Mouse (Mus musculus) ES-Bruce4 (cell line): ENCODE measurements around the gene Dgkh. TPM values are rescaled to one million over a fixed set of nuclear protein-coding genes. Genes with fewer than 3 reads are reported as not detected.

Experiments used
- H3K27ac ChIP-seq: 2 replicates; pipeline ENCODE4 v1.5.1; 2012; ENCODE audit warnings: low read length, inconsistent platforms; ENCODE audit not compliant: insufficient read depth
- H3K27me3 ChIP-seq: 2 replicates; pipeline ENCODE4 v1.6.1; 2012; ENCODE audit warnings: mild to moderate bottlenecking, low read length, inconsistent platforms; ENCODE audit not compliant: control insufficient read depth, poor library complexity, insufficient read depth, severe bottlenecking
- H3K36me3 ChIP-seq: 2 replicates; pipeline ENCODE4 v1.6.1; 2012; ENCODE audit warnings: inconsistent platforms, mild to moderate bottlenecking, low read length, moderate library complexity; ENCODE audit not compliant: control insufficient read depth, poor library complexity, insufficient read depth, severe bottlenecking
- H3K4me1 ChIP-seq: one replicate; pipeline ENCODE4 v1.8.1; 2011; ENCODE audit warnings: low read length; ENCODE audit not compliant: control insufficient read depth, insufficient read depth
- H3K4me3 ChIP-seq: 2 replicates; pipeline ENCODE4 v1.5.1; 2011; ENCODE audit warnings: low read depth, mild to moderate bottlenecking, low read length
- H3K9ac ChIP-seq: 2 replicates; pipeline ENCODE4 v1.6.1; 2012; ENCODE audit warnings: low read depth, mild to moderate bottlenecking, inconsistent platforms; ENCODE audit not compliant: poor library complexity, severe bottlenecking
- H3K9me3 ChIP-seq: replicated peaks from 2 replicates; pipeline ENCODE4 v1.6.1; 2012; ENCODE audit warnings: mild to moderate bottlenecking, low read length, inconsistent platforms; ENCODE audit not compliant: control insufficient read depth, poor library complexity, insufficient read depth, severe bottlenecking
- CTCF ChIP-seq: IDR thresholded peaks from one replicate; pipeline ENCODE4 v1.8.1; 2011; ENCODE audit warnings: low read depth, low read length
- EP300 ChIP-seq: IDR thresholded peaks from 2 replicates; pipeline ENCODE4 v1.6.1; 2011; ENCODE audit warnings: low read depth, low read length; ENCODE audit not compliant: insufficient read depth
- POLR2A ChIP-seq: IDR thresholded peaks from one replicate; pipeline ENCODE4 v1.8.1; 2011; ENCODE audit warnings: low read length; ENCODE audit not compliant: insufficient read depth
- polyA plus RNA-seq: library from polyadenylated mRNA; stranded (reverse); fragments of >200 nt; gene quantifications from 2 replicates; pipeline ENCODE4 v1.2.4, GENCODE M21; 2011; ENCODE audit warnings: low read depth; ENCODE audit not compliant: missing spikeins, insufficient read depth, insufficient read length

Dgkh gene
- polyA plus RNA-seq, 1 experiment: 11.7 TPM

DNA sequence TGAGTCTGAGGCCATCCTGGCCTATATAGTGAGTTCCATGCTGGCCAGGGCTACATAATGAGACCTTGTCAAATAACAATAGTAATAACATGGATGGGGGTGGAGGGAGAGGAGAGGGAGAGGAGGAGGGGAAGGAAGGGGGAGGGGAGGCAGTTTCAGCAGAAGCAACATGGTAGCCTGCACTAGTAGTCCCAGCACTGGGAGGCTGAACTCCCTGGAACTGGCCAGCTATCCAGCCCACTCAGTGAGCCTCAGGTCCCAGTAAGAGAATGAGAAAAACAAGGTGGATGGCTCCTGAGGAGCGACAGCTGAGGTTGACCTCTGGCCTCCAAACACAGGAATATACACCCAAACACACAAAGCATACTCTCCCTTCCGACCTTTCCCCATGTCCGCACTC is 27.0 kb downstream of the Dgkh start:
- H3K27ac ChIP-seq: no peak overlapping the region
- TF ChIP-seq POLR2A (no peak), CTCF (no peak)
- no peaks in the 10 kb centered on the region for H3K27me3 ChIP-seq

DNA sequence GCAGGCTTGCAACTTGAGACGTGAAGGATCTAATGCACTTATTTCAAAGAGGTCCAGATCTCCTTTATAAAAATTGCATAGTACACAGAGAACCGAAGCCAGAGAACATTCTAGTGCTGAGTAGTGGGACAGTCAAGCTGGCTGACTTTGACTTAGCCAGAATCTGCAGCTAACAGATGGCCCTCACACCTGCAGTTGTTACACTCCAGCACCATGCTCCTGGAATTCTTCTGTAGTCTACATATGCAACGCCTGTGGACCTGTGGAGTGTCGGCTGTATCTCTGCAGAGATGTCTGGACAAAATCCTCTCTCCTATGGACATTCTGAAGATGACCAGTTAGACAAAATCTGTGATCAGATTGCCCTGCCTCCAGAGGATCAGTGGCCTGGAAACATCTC is 28.6 kb downstream of the Dgkh start:
- Histone ChIP-seq H3K4me3 (no peak overlapping the region), H3K27ac (no peak overlapping the region), H3K9ac (no peak overlapping the region), H3K9me3 (no peaks in the 10 kb centered on the region), H3K4me1 (peaks cover 1% of the 10 kb centered on the region), H3K27me3 (no peaks in the 10 kb centered on the region), H3K36me3 (no peaks in the 10 kb centered on the region)
- TF ChIP-seq EP300 (no peak), POLR2A (no peak), CTCF (no peak)

More for the DNA sequence above, 27.0 kb downstream of the Dgkh start:
- Histone ChIP-seq H3K9me3 (no peaks in the 10 kb centered on the region), H3K4me3 (no peak overlapping the region), H3K36me3 (no peaks in the 10 kb centered on the region), H3K4me1 (peaks cover 1% of the 10 kb centered on the region), H3K9ac (no peak overlapping the region)

DNA sequence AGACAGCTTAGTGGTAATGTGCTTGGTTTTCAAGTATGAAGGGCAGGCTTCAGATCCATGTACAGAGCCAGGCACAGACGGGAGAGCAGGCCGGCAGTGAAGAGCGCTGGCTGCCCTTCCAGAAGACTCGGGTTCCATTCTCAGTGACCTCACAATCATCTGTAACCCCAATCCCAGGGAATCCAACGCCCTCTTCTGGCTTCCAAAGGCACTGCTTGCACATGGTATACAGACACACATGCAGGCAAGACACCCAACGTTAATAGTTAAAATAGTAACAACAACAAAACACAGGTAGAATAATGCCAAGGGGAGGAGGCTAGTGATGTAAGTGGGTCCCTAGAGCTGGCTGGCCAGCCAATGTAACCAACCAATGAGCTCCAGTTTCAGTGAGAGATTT is 29.2 kb downstream of the Dgkh start:
- Histone ChIP-seq H3K4me1 (peaks cover 1% of the 10 kb centered on the region), H3K9ac (no peak overlapping the region), H3K36me3 (no peaks in the 10 kb centered on the region), H3K27me3 (no peaks in the 10 kb centered on the region), H3K27ac (no peak overlapping the region), H3K4me3 (no peak overlapping the region), H3K9me3 (no peaks in the 10 kb centered on the region)
- no peak for TF ChIP-seq CTCF
- no peak for TF ChIP-seq EP300
- no peak for TF ChIP-seq POLR2A

DNA sequence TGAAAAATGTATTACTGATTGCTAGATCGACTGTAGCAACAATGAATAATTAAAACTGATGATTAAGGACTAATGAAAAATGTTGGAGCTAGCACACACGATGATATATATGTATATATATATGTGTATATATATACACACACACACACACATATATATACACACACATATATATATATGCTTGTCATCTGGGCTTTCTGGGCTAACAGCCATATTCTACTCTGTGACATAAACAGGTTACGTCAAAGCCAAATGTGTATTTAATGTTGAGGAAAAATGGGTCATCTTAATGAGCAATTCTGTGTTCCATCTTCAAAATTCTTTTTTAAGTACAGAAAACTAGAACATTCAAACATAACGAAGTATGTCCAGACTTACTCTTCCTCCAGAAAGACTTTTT is 30.5 kb downstream of the Dgkh start:
- no peak for TF ChIP-seq POLR2A
- no peak for TF ChIP-seq CTCF
- TF ChIP-seq EP300: no peak
- Histone ChIP-seq H3K27ac (no peak overlapping the region), H3K9me3 (no peaks in the 10 kb centered on the region), H3K4me3 (no peak overlapping the region), H3K27me3 (no peaks in the 10 kb centered on the region), H3K9ac (no peak overlapping the region), H3K4me1 (peaks cover 1% of the 10 kb centered on the region), H3K36me3 (no peaks in the 10 kb centered on the region)

DNA sequence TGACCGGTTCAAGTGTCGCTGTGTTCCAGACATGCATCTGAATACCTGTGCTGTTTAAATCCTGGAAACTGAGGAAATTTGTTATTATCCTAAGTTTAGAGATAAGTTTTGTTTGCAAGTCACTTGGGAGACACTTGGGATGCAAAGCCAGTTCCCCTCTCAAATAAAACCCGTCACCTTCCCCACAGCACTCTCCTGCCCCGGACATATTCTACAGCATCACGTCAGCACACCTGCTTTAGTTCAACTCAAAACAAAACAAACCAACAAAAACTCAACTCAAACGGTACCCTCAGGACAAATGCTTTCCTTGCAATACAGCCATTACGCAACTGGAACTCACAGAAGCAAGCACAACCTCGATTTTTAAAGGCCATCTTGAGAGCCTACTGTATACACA is 31.1 kb downstream of the Dgkh start:
- H3K4me1 ChIP-seq: peaks cover 1% of the 10 kb centered on the region
- no peak for TF ChIP-seq POLR2A
- no peak for TF ChIP-seq CTCF
- no peak for TF ChIP-seq EP300
- no peak overlapping the region for H3K27ac ChIP-seq
- no peak overlapping the region for H3K4me3 ChIP-seq
- H3K36me3 ChIP-seq: no peaks in the 10 kb centered on the region
- no peak overlapping the region for H3K9ac ChIP-seq
- H3K9me3 ChIP-seq: no peaks in the 10 kb centered on the region
- H3K27me3 ChIP-seq: no peaks in the 10 kb centered on the region

DNA sequence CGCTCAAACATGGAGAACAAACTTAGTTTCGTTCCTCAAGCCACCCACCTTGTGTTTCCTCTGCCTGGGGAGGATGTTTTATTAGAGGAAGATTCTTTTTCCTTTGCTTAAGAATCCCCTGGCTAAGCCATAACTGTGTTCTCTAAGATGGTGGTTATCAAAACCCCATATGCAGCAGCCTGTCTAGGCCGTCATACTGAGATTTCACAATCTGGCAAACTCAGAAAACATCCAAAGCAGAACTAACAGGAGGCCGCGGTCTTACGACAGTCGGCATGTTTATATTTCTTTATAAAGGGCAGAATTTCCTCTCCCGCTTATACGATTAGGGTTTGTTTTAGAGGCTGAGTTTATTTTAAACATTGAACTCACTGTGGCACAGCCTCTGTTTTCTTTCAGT is 31.5 kb downstream of the Dgkh start:
- Histone ChIP-seq H3K27ac (no peak overlapping the region), H3K36me3 (no peaks in the 10 kb centered on the region), H3K9ac (no peak overlapping the region), H3K27me3 (no peaks in the 10 kb centered on the region), H3K4me3 (no peak overlapping the region), H3K9me3 (no peaks in the 10 kb centered on the region), H3K4me1 (peaks cover 1% of the 10 kb centered on the region)
- no peak for TF ChIP-seq POLR2A
- TF ChIP-seq EP300: no peak
- no peak for TF ChIP-seq CTCF
